Mouse (Mus musculus) embryonic fibroblast, embryonic 13.5 days (primary cell): ENCODE data around the gene Ogfod1.

ENCODE experiments used
- CTCF ChIP-seq: IDR thresholded peaks from 2 replicates; pipeline ENCODE4 v1.5.1; 2011; ENCODE audit warnings: mild to moderate bottlenecking, control low read depth, low read length, moderate library complexity, borderline replicate concordance; ENCODE audit not compliant: insufficient read depth
- POLR2A ChIP-seq: IDR thresholded peaks from 2 replicates; pipeline ENCODE4 v1.6.1; 2011; ENCODE audit warnings: low read depth, mild to moderate bottlenecking, control low read depth, low read length, moderate library complexity

GRCm38 (mm10) chr8:94089715-94090114, 52.7 kb downstream of the Ogfod1 start:
- TF ChIP-seq POLR2A (no peak), CTCF (no peak)
